Mouse (Mus musculus): Measurements from ENCODE around the gene Epyc.

Gene Epyc

DNA sequence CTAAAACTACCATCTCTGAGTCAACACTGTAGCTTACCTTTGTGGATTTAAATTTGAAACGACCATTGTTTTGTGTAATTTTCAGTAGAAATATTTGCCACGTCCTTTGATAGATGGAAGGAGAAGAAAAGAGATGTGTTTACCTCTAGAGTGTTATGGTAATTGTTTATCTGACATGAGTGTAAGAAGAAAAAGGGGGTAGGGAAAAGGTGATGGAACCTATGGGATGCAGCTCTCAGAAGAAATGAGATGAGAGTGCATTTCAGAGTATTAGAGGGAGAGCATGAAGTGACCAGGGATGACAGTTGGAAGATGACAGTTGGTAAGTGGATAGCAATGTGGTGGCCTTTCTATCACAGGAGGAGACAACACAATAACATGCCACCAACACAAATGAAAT lies at the start of gene Epyc:
TSS of gene Epyc (plus strand) at position 301 of the 400 bp plus-strand sequence.
- DNase-seq (ENCODE audit: low spot score in 2 of 2) = no peak

DNA sequence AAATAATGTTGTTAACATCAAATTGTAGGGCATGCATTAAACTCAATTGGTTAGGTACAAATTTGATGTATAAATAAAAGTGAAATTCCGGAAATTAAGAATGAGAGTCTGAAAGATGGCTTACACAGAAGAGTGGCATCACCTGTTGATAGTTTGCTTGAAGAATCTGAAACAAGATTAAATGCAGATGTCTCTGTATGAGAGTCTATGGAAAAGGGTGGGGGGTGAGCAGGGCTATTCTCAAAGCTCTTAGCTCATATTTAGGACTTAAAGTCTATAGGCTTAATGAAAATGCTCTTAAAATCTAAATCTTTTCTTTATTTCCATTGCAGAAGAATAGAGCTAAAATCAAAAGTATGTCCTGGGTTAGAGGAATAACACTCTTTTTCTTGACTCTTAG lies 48.2 kb upstream of the Epyc start:
- DNase-seq (ENCODE audit: low spot score in 2 of 2) = no peak

GRCm38 (mm10) chr10:97601744-97602143 lies 42.1 kb upstream of the Epyc start:
- no peak for DNase-seq (ENCODE audit: low spot score in 2 of 2)

DNA sequence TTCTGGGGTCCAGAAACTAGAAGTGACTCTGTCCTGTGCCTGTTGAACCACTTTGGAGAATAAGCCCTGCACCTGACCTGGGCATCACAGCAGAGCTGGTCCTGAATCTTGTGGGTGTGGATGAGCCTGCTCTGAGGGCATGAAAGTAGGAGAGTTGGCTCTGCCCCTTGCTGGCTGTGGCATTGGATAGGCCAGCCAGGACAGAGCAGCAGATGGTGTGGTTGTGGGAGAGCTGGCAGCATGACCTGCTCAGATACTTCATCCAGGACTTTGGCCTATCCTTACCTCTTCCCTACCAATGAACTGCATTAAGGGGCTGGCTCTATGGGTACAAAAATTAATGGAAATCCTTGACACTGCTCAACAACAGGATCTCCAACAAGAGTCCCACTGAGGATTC lies 40.6 kb upstream of the Epyc start:
- DNase-seq (ENCODE audit: low spot score in 2 of 2) = no peak

DNA sequence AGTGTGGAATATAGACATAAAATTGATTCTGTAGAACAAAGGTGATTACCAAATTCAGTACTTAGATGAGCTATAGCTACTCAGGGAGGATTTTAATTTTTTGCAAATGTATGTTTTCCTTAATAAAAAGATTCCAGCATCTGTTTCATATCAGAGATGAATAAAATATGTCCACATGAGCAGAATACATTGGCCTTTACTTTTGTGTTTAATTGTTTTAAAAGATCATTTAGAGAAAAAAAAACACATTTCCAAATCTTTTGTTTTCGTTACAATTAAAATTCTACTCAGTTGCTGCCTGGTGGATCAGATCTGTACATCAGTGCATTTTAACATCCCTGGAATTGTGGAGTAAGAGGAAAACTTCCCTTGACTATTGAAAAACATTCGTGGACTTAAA lies 37.3 kb upstream of the Epyc start, which contains the start of gene Kera:
TSS of gene Kera (plus strand) at position 301 of the 400 bp plus-strand sequence.
- DNase-seq (ENCODE audit: low spot score in 2 of 2) = no peak

DNA sequence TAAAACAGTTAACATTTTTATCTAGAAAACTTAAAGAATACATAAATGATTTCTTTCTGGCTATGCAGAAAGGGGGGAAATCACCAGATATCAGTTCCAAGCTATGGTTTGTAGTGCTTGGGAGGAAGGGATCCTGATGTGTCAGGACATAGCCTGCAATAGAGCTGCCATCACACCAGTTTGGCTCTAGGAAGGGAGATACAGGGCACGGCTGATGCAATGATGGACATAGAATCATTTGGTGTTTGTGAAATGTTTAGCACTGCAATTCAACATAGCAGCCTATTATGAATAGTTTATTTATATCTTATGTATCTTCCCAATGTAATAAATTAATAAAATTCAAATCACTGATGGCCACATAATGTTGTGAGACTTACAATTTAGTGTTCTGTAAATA lies 21.5 kb upstream of the Epyc start:
- DNase-seq (ENCODE audit: low spot score in 2 of 2) = no peak

GRCm38 (mm10) chr10:97624381-97624780 lies 19.5 kb upstream of the Epyc start:
- no peak for DNase-seq (ENCODE audit: low spot score in 2 of 2)

DNA sequence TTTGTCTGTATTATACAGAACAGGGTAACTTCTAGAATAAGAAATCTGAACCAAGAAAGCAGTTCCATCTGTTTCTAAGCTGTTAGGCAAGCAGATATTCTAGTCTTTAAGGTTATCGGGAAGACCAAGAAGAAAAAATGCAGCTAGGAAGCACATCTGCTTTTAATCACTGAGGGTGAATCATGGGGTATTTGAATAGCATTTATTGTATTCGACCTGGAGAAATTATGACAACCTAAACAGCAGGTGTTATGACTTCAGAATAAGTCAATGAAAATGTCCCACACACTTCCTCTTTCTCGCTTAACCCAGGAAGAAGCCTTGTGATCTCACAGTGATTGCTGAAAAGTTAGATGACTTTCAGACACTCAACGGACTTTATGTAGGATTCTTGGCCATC lies 18.8 kb upstream of the Epyc start:
- no peak for DNase-seq (ENCODE audit: low spot score in 2 of 2)

DNA sequence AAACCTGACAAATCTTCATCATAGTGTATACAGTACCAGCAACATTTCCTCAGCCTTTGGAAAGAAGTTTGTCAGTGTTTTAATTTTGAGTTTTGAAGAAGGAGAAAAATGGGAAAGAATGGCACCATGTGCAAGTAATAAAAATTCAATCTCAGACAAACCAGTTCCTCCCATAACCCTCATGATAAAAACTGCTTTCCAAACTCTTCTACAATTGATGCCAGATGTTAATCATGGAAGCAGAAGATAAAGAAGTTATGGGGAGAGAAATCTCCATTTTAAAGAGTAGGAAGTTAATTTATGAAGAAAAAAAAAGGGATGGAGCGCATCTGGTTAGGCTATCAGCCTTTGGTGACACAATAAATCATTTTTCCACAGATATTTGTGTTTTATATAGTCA lies 17.3 kb upstream of the Epyc start:
- DNase-seq (ENCODE audit: low spot score in 2 of 2) = no peak

DNA sequence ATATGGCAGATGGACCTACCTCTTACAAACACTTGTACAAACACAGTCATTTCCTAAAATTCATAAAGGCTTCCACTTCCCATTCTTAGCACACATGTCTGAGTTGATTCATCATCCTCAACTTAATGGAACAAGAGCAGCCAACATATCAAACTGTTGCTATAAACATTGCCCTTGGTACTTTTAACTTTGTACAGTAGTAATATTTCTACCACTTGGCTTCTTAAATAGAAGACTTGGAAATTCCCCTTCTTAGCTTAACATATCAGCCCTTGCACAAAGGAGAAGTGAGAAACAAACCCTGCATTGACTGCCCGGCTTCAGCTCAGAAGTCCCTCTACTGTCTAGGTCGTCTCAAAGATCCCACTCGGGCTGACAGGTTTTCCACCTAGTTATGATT lies 12.8 kb upstream of the Epyc start:
- DNase-seq (ENCODE audit: low spot score in 2 of 2) = no peak

GRCm38 (mm10) chr10:97641926-97642325 lies 1.9 kb upstream of the Epyc start:
- DNase-seq (ENCODE audit: low spot score in 2 of 2) = no peak

- no peak for DNase-seq (ENCODE audit: low spot score in 2 of 2)
These were observed 6.5 kb downstream of the Epyc start for GRCm38 (mm10) chr10:97650334-97650733.

DNA sequence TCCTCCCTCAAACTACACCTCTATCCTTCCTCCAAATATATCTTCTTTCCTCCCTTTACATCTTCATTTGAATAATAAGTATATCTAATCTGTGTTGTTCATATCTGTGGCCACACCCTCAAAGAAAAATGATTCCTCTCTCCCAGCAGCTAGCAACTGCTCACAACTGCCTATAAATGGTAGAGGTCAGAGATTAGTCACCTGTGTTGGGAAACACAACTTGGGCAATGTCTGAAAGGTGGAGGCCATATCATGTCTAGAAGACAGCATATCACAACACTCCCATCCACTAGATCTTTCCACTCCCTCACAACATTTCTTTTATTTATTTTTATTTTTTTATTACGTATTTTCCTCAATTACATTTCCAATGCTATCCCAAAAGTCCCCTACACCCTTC lies 15.6 kb downstream of the Epyc start:
- DNase-seq (ENCODE audit: low spot score in 2 of 2) = no peak

DNA sequence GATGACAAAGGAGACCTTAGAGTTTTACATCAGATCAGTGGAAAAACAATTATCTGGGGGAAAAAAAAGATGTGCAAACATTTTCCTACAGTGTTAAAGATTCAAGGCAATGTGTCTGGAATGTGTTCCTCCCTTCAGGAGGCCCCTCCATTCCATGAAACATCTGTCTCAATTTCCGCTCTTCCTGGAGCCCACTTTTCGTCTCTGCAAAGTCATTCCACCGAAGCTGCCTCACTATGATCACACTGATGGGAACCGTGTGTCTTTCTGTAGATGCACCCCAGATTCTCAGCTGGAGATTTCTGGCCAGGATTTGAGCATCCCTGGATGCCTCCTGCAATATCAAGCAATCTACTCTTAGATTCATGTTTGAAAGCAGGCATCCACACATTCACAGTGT lies 24.8 kb downstream of the Epyc start:
- no peak for DNase-seq (ENCODE audit: low spot score in 2 of 2)

DNA sequence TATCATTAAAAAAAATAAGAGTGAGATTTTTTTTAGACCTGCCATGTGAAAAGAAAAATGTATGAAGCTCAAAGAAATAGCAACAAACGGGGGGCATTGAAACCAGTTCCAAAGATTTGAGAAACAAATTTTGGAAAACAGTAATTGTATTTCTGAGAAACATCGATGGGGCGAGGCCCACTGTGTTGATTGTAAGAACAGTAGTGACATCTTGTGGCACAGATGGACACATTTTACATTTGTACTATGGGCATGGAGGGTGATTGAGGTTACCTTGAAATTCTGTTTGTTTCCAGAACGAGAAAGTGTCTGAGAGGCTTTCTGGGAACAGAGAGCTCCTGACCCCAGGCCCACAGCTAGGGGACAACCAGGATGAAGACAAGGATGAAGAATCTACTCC lies 26.3 kb downstream of the Epyc start:
- no peak for DNase-seq (ENCODE audit: low spot score in 2 of 2)

DNA sequence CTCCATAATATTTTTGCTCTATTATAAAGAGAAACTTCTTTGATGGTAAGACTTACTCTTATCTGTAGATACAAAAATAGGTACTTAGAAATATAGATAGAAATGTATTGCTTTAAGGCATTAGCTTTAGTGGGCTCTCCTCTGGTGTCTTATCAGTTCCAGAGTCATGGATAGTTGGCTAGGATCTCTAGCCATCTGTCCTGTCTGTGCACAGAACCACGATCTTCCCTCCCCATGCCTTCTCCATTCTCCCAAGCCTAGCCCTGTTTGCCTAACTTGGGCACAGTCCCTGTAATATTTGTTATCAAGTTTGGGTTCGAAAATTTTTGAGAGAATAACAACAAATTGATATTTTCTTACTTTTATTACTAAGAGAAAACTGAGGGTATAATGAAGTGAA lies 29.4 kb downstream of the Epyc start:
- DNase-seq (ENCODE audit: low spot score in 2 of 2) = no peak

DNA sequence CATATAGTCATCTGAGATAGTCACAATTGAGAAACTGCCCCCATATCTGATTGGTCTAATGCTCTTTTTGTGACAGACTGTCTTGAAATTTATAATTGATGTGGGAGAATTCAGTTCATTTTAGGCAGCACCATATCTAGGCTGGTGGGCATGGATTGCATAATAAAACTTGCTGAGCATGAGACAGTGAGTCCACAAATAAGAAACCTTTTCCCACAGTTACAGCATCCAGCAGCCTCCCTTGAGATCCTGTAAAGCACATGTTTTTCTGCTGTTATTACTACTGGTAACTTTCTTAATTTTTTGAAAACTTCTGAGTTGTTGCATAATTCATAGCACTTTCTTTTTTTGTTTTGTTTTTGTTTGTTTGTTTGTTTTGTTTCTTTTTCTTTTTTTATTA lies 39.1 kb downstream of the Epyc start:
- DNase-seq (ENCODE audit: low spot score in 2 of 2) = no peak

GRCm38 (mm10) chr10:97687198-97687597 lies 43.3 kb downstream of the Epyc start:
- no peak for DNase-seq (ENCODE audit: low spot score in 2 of 2)

GRCm38 (mm10) chr10:97689425-97689824 lies 45.6 kb downstream of the Epyc start:
- no peak for DNase-seq (ENCODE audit: low spot score in 2 of 2)

DNA sequence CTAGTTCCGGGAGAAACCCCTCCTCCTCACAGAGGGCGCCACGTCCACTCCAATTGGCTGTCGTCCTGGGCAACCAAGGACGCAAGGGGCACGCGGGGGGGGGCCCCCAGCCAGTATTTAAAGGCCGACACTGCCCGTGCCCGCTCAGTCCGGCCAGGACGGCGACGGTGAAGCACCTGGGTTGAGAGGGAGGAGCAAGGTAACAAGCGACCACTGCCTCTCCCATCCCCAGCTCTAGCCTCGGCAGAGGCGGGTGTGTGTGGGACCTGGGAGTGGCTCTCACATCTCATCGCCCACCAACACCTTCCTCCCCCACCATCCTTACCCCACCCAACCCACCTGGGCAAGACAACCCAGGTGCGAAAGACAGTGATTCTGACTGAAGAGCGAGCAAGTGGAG lies 49.0 kb downstream of the Epyc start, which contains the start of gene Ccer1:
TSS of gene Ccer1 (plus strand) at position 147 of the 400 bp plus-strand sequence.
- DNase-seq (ENCODE audit: low spot score in 2 of 2) = no peak

- no peak for DNase-seq (ENCODE audit: low spot score in 2 of 2)
These were observed 49.7 kb downstream of the Epyc start for GRCm38 (mm10) chr10:97693398-97694135.

DNA sequence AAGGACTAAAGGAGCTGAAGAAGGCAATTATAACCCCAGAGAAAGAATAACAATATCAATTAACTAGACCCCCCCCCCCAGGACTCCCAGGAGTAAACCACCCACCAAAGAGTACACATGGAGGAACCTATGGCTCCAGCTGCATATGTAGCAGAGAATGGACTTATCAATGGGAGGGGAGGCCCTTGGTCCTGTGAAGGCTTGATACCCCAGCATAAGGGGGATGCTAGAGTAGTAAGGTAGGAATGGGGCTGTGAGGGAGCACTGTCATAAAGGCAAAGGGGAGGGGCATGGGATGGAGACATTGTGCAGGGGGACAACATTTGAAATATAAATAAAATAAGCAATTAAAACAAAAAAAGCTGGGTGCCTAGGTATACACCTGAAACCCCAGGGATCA lies 58.5 kb downstream of the Epyc start:
- no peak for DNase-seq (ENCODE audit: low spot score in 2 of 2)

GRCm38 (mm10) chr10:97704562-97704961 lies 60.7 kb downstream of the Epyc start:
- peak in 1 of 2 experiments; percentile 19 for DNase-seq (ENCODE audit: low spot score in 2 of 2)

GRCm38 (mm10) chr10:97712687-97713086 lies 68.8 kb downstream of the Epyc start:
- DNase-seq (ENCODE audit: low spot score in 2 of 2) = peak in 1 of 2 experiments; percentile 14
